Mouse (Mus musculus): Measurements from ENCODE around the gene Olfr1357. TPM values are rescaled to one million over a fixed set of nuclear protein-coding genes. Genes with fewer than 3 reads are reported as not detected.

The Olfr1357 gene
- polyA plus RNA-seq, 1 experiment from 2014 or later, result not detected

DNA sequence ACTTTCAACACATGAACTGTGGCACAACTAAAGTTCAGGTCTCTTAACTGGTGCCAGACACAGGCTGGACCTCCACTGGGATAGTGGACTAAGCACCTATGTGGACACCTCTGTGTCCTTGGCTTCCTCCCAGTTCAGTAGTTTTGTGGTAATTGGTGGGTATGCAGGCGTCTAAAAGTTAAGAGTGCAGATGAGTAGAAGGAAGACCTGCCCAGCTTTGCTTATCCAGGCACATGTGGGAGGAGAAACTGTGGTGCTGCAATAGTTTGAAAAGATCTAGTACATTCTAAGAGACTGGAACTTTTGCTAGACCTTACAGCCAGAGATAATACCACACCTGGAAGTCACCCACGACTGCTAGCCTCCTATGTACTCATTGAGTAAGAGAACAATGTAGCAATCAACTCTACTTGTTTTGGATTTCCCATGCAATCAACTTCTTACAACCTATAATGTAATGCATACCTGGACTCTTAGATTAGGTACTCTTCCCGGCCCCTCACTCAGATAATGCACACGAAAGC, 25.0 kb downstream of the Olfr1357 start:
- Histone ChIP-seq H3K9me3 (no peaks in the 10 kb centered on the region), H3K9ac (no peak overlapping the region), H3K27ac (no peak overlapping the region), H3K4me3 (replicated peaks) (no peak overlapping the region), H3K4me2 (replicated peaks) (no peak overlapping the region), H3K4me1 (replicated peaks) (no peaks in the 10 kb centered on the region), H3K36me3 (peaks cover 8% of the 10 kb centered on the region), H3K27me3 (replicated peaks) (no peaks in the 10 kb centered on the region)
- 83% methylated on average over 4 of the region's 4 CpGs for WGBS
- no peak for ATAC-seq

DNA sequence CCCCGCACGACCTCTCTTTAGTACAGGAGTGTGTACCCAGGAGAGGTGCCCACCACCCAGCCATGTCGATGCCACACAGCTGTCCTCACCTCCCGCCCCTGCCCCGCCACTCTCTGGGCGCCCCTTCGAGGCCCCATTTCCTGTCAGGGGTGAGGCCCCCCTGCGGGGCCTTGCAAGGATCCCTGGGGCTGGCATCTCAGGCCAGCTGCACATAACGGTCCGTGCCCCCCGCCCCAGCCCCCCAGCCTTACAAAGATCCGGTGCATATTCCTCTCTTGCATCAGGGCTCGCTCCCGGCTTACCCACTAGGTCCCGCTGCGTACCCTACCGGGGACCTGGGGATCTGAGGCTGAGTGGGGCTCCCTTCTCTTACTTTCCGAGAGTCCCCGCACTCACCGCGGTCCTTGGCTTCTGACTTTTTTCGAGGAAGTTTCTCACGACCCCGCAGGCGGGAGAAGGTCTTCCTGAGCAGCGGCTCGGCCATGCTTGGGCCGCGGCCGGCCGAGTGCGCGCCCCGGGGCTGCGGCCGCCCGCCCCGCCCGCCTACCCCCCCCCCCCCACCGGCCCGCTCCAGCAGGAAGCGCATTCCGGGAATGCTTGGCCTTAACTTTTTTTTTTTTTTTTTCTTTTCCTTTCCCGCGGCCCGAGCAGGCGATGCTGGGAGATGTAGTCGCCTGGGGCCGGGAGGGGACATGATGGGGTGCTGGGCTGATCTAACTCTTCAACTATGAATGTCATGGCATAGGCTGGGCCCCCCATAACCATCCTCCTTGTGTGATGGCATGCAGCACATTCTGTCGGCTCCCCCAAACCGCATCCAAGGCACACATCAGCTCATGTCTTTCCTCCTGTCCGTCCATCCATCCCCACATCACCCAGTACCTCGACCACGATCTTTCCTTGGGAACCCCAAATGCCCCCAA, 26.2 kb downstream of the Olfr1357 start, which contains the start of gene Syde1:
Syde1 (minus strand) TSS at position 559 of the 923 bp plus-strand sequence.
- peak within 1 kb of the TSS; percentile 74 for H3K9ac ChIP-seq
- H3K4me2 ChIP-seq (replicated peaks), result peak within 1 kb of the TSS; percentile 74
- H3K36me3 ChIP-seq, result peaks cover 16% of the 10 kb centered on the region
- H3K9me3 ChIP-seq, result no peaks in the 10 kb centered on the region
- H3K4me3 ChIP-seq (replicated peaks), result peak within 1 kb of the TSS; percentile 61
- WGBS, result 4% methylated on average over 49 of the region's 54 CpGs
- peak; percentile 73 for ATAC-seq
- no peaks in the 10 kb centered on the region for H3K27me3 ChIP-seq (replicated peaks)
- H3K4me1 ChIP-seq (replicated peaks), result no peaks in the 10 kb centered on the region
- peak within 1 kb of the TSS; percentile 83 for H3K27ac ChIP-seq

DNA sequence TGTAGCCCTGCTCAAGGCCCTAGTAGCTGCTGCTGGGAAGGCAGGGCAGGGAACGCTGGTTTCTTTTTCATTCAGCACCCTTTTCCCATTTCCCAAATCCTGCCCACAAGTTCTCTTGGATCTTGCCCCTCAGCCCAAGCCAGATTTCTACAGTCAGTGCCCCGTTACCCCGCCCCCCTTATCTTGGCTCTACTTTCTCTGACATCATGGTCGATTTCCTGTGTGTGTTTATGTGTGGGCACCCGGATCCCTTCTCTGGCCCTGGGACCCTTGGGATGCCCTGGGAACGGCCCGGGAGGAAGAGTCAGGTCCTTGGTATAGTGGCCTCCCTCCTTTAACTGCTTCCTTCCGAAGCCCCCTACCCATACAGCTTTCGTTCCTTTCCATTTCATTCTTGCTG, 27.1 kb downstream of the Olfr1357 start:
- peaks cover 18% of the 10 kb centered on the region for H3K36me3 ChIP-seq
- H3K4me1 ChIP-seq (replicated peaks), result no peaks in the 10 kb centered on the region
- H3K4me2 ChIP-seq (replicated peaks), result peak overlapping the region; percentile 74
- H3K9me3 ChIP-seq, result no peaks in the 10 kb centered on the region
- no peak for ATAC-seq
- H3K27ac ChIP-seq, result peak overlapping the region; percentile 83
- no peaks in the 10 kb centered on the region for H3K27me3 ChIP-seq (replicated peaks)
- WGBS, result 18% methylated on average over 9 of the region's 9 CpGs
- peak overlapping the region; percentile 74 for H3K9ac ChIP-seq
- H3K4me3 ChIP-seq (replicated peaks), result peak overlapping the region; percentile 61

DNA sequence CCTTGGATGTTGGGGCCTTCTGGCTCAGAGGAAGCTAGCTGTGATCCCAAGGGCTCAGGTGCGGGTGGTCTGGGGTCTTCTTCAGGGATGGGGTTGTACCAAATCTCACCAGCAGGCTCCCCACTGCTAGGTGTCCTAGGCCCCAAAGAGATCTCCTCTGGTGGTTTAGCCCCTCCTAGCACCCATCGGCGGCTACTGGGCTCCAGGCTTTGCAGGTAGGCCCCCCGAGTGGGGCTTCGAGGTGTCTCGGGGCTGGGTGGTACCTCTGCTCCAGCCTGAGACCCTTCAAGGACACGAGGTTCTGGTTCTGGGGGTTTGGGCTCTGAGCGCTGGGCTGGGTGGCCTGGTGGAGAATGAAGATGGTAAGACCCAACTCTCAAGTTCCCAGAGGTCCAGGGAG, 28.0 kb downstream of the Olfr1357 start:
- Histone ChIP-seq H3K4me1 (replicated peaks) (no peaks in the 10 kb centered on the region), H3K27me3 (replicated peaks) (no peaks in the 10 kb centered on the region), H3K36me3 (peaks cover 21% of the 10 kb centered on the region), H3K9me3 (no peaks in the 10 kb centered on the region), H3K4me3 (replicated peaks) (no peak overlapping the region), H3K27ac (no peak overlapping the region), H3K4me2 (replicated peaks) (peak overlapping the region; percentile 74; the same call in 1 of the 2 replicates), H3K9ac (no peak overlapping the region)
- no peak for ATAC-seq
- WGBS, result 91% methylated on average over 8 of the region's 8 CpGs

DNA sequence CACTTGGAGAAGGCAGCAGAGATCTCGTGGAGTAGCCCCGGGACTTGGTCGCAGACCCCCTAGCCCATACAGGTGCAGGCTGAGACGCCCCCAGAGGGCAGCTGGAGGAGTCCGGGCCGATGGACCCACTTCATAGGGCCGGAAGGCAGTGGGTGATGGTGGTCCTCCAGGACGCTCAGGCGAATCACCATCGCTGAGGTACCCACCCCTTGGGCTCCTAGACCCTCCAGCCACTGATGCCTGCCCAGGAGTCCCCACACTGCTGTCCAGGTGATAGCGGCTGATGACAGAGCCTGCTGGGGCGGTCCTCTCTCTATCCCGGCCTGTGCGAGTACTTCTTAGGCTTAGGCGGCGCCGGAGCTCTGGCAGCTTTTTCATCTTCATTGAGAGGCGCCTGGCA, 28.6 kb downstream of the Olfr1357 start:
- Histone ChIP-seq H3K9ac (no peak overlapping the region), H3K27ac (no peak overlapping the region), H3K4me2 (replicated peaks) (no peak overlapping the region), H3K36me3 (peaks cover 21% of the 10 kb centered on the region), H3K27me3 (replicated peaks) (no peaks in the 10 kb centered on the region), H3K4me1 (replicated peaks) (no peaks in the 10 kb centered on the region), H3K9me3 (no peaks in the 10 kb centered on the region), H3K4me3 (replicated peaks) (no peak overlapping the region)
- ATAC-seq, result no peak
- WGBS, result 95% methylated on average over 18 of the region's 18 CpGs

DNA sequence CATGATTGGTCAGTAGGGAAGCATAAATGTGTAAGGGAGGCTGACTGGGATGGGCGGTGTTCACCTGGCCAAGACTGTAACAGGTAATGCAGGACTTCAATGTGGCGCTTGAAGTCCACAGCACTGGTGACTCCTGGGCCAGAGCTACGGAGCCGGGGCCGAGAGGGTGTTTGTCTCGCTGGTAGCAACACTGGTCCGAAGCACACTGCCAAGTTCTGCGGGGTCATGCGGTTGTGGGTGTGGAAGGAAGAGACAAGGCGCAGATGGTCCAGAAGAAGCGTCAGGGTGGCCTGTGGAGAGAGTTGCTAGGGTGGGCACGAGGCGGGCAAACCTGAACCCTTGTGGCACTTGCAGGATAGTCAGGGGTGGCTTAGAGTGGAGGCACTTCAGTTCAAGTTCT, 31.8 kb downstream of the Olfr1357 start:
- no peak overlapping the region for H3K4me3 ChIP-seq (replicated peaks)
- H3K9me3 ChIP-seq, result no peaks in the 10 kb centered on the region
- no peaks in the 10 kb centered on the region for H3K4me1 ChIP-seq (replicated peaks)
- H3K36me3 ChIP-seq, result peaks cover 25% of the 10 kb centered on the region
- 95% methylated on average over 13 of the region's 13 CpGs for WGBS
- no peak overlapping the region for H3K9ac ChIP-seq
- H3K27ac ChIP-seq, result no peak overlapping the region
- no peak for ATAC-seq
- no peaks in the 10 kb centered on the region for H3K27me3 ChIP-seq (replicated peaks)
- no peak overlapping the region for H3K4me2 ChIP-seq (replicated peaks)

DNA sequence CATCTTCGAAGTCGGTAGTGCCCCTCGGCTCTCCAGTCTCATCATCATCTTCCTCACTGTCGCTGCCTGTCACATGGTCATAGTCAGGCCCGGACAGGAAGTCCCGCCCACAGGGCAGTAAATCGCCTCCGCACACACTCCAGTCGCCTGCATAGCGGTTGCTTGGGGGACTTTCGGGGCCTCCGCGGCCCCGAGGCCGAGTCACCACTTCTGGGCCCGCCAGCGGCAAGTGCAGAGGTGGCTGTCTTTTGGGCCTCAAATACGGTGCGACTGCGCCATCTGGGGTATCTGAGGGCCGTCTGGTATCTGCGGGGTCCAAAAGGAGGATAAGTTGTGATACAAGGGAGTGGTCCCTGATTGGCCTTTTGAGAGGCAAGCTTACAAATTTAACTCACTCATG, 32.3 kb downstream of the Olfr1357 start:
- no peaks in the 10 kb centered on the region for H3K27me3 ChIP-seq (replicated peaks)
- H3K27ac ChIP-seq, result no peak overlapping the region
- WGBS, result 86% methylated on average over 22 of the region's 22 CpGs
- H3K9ac ChIP-seq, result no peak overlapping the region
- peaks cover 25% of the 10 kb centered on the region for H3K36me3 ChIP-seq
- H3K4me2 ChIP-seq (replicated peaks), result no peak overlapping the region
- H3K4me3 ChIP-seq (replicated peaks), result no peak overlapping the region
- ATAC-seq, result no peak
- H3K9me3 ChIP-seq, result no peaks in the 10 kb centered on the region
- H3K4me1 ChIP-seq (replicated peaks), result no peaks in the 10 kb centered on the region

DNA sequence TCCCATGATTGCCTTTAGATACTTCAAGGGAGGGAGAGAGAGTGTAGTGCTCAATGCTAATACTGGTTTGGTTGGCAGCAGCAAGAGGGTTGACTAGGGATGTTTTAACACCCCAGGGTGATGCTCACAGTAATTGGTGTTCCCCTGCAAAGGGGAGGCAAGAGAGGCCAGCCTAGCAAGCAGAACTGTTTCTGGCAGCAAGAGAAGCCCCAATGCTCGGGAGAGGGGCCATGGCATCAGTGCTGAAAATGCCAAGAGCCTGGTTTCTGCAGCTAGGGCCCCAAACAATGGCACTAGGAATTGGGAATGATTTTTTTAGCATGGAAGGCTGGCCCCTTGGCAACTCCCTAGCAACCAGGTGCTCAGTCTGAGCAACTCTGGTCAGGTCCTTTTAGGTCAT, 32.9 kb downstream of the Olfr1357 start:
- no peak for ATAC-seq
- Histone ChIP-seq H3K27me3 (replicated peaks) (no peaks in the 10 kb centered on the region), H3K4me2 (replicated peaks) (no peak overlapping the region), H3K27ac (no peak overlapping the region), H3K4me1 (replicated peaks) (no peaks in the 10 kb centered on the region), H3K4me3 (replicated peaks) (no peak overlapping the region), H3K36me3 (peaks cover 25% of the 10 kb centered on the region), H3K9me3 (no peaks in the 10 kb centered on the region), H3K9ac (no peak overlapping the region)
- WGBS, result 100% methylated on average over 1 of the region's 1 CpGs

DNA sequence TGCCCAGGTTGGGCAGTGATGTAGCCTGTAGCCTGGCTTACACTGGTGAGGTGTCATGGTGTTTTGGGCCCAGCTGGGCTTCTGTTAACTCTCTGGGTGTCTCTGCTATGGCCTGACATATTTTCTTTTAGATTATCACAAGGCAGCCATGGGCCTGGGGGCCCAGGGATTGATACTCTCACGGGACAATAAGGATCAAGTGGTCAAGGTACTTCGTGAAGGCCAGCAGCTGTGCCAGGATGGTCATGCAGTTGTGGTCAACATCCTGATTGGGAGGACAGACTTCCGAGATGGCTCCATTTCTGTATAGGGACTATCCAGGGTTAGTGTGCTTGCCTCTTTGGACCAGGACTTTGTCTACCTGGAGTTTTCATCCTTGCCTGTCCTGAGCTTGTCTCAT, 33.9 kb downstream of the Olfr1357 start:
- no peaks in the 10 kb centered on the region for H3K9me3 ChIP-seq
- 80% methylated on average over 3 of the region's 3 CpGs for WGBS

DNA sequence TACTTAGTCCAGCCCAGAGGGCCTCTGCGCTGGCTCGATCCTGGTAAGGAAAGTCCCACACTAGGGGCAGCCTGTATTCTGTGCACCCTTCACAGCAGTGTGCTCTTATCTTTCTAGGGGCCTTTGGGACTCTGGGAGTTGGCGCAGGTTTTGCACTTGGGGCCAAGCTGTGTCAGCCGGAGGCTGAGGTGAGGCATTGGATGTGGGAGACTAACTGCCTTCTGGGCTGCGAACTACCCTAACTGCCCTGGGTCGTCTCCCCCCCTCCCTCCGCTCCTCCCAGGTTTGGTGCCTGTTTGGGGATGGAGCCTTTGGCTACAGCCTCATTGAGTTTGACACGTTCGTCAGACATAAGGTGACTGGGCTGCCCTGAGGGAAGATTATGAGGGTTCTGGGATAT, 34.5 kb downstream of the Olfr1357 start:
- Histone ChIP-seq H3K4me2 (replicated peaks) (no peak overlapping the region), H3K27ac (no peak overlapping the region), H3K4me1 (replicated peaks) (no peaks in the 10 kb centered on the region), H3K27me3 (replicated peaks) (no peaks in the 10 kb centered on the region), H3K9ac (no peak overlapping the region), H3K9me3 (no peaks in the 10 kb centered on the region), H3K4me3 (replicated peaks) (no peak overlapping the region), H3K36me3 (peaks cover 24% of the 10 kb centered on the region)
- 66% methylated on average over 9 of the region's 9 CpGs for WGBS
- ATAC-seq, result no peak

More for the DNA sequence above, 33.9 kb downstream of the Olfr1357 start:
- Histone ChIP-seq H3K4me3 (replicated peaks) (no peak overlapping the region), H3K4me1 (replicated peaks) (no peaks in the 10 kb centered on the region), H3K36me3 (peaks cover 28% of the 10 kb centered on the region), H3K27me3 (replicated peaks) (no peaks in the 10 kb centered on the region), H3K27ac (no peak overlapping the region), H3K4me2 (replicated peaks) (no peak overlapping the region), H3K9ac (no peak overlapping the region)
- no peak for ATAC-seq

DNA sequence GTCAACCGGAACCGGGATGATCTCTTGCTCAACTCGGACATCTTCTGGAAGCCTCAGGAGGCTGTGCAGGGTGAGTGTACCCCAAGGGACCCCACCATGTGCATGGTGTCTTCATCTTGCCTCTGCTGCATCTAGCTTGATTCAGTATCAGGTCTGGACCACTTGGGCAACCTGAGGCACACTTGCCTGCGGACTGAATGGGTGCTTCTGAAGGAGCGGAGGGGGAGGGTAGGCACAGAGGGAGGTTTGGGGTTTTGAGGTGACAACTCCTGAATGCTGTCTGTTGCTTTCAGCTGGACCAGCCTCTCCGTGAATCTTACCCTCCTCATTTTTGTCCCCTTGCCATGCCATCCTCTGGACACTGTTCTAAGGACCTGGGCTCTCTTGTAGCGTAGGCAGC, 36.8 kb downstream of the Olfr1357 start:
- no peak overlapping the region for H3K27ac ChIP-seq
- H3K27me3 ChIP-seq (replicated peaks), result no peaks in the 10 kb centered on the region
- H3K4me2 ChIP-seq (replicated peaks), result no peak overlapping the region
- no peak overlapping the region for H3K4me3 ChIP-seq (replicated peaks)
- 95% methylated on average over 7 of the region's 7 CpGs for WGBS
- no peak for ATAC-seq
- no peak overlapping the region for H3K9ac ChIP-seq
- no peaks in the 10 kb centered on the region for H3K9me3 ChIP-seq
- H3K4me1 ChIP-seq (replicated peaks), result no peaks in the 10 kb centered on the region
- peaks cover 18% of the 10 kb centered on the region for H3K36me3 ChIP-seq

DNA sequence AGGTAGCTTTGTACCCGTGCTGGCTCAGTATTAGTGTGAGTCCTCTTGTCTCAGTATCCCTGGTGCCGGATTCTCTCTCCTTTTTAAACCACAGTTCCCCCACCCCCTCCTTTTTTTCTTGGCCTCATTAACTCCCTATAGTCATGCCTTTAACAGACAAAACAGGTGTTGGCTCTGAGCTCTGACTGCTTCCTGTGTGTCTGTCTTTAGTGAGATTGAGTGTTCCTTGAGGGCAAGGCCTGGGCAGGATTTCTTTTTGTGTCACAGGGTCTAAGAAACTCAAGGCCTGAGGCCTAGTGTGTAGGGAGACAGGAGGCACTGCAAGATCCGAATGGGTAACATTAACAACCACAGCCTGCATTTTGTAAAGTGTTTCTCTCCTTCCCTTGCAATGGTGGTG, 39.7 kb downstream of the Olfr1357 start:
- Histone ChIP-seq H3K4me2 (replicated peaks) (no peak overlapping the region), H3K9ac (no peak overlapping the region), H3K9me3 (no peaks in the 10 kb centered on the region), H3K4me3 (replicated peaks) (no peak overlapping the region), H3K27me3 (replicated peaks) (no peaks in the 10 kb centered on the region), H3K27ac (no peak overlapping the region), H3K4me1 (replicated peaks) (peaks cover 7% of the 10 kb centered on the region), H3K36me3 (peaks cover 14% of the 10 kb centered on the region)
- WGBS, result 81% methylated on average over 3 of the region's 3 CpGs
- no peak for ATAC-seq

All from intestine, embryonic 15.5 days (tissue).